Mouse (Mus musculus): ENCODE data around the gene Baiap2l1. TPM values are rescaled to one million over a fixed set of nuclear protein-coding genes. Genes with fewer than 3 reads are reported as not detected.

The Baiap2l1 gene
- polyA plus RNA-seq, 1 experiment, result not detected

- no peak overlapping the region for H3K27ac ChIP-seq (ENCODE audit: control insufficient read depth, insufficient read depth, low read depth, low read length, poor library complexity)
- no peak for TF ChIP-seq CTCF (IDR thresholded peaks at IDR 0.05; ENCODE audit: control insufficient read depth, insufficient read depth, low read length)
- TF ChIP-seq POLR2A (IDR thresholded peaks at IDR 0.05; ENCODE audit: borderline replicate concordance, control insufficient read depth, low read depth, low read length), result no peak
- WGBS, result 86% methylated on average over 13 of the region's 13 CpGs
These were observed 94.4 kb downstream of the Baiap2l1 start for GRCm38 (mm10) chr5:144263496-144263895.

DNA sequence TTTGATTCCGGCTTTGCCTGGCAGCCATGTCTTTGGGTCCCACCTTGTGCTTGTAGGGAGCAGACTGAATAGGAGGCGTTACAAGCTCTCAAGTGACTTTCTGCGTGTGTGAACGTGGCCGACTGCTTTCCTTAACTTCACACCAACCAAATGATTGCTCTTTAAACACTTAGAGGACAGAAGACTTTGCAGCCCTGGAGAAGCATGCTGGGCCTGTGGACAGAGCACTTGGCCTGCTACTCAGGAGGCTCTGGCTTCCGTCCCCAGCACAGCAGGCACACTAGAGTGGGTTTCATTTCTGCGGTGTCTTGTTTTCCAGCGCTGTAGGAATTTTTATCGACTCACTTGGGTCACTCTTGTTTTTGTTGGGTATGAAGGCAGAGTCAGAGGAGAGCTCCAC is 94.8 kb downstream of the Baiap2l1 start:
- H3K4me1 ChIP-seq (ENCODE audit: control insufficient read depth, insufficient read depth, low read length), result no peaks in the 10 kb centered on the region
- TF ChIP-seq POLR2A (IDR thresholded peaks at IDR 0.05; ENCODE audit: borderline replicate concordance, control insufficient read depth, low read depth, low read length), result no peak
- TF ChIP-seq CTCF (IDR thresholded peaks at IDR 0.05; ENCODE audit: control insufficient read depth, insufficient read depth, low read length), result no peak
- 85% methylated on average over 9 of the region's 9 CpGs for WGBS
- H3K4me3 ChIP-seq (replicated peaks; ENCODE audit: control insufficient read depth, low read depth, low read length), result no peak overlapping the region
- H3K27ac ChIP-seq (ENCODE audit: control insufficient read depth, insufficient read depth, low read depth, low read length, poor library complexity), result no peak overlapping the region

More at GRCm38 (mm10) chr5:144263496-144263895, 94.4 kb downstream of the Baiap2l1 start:
- H3K4me3 ChIP-seq (replicated peaks; ENCODE audit: control insufficient read depth, low read depth, low read length), result no peak overlapping the region
- H3K4me1 ChIP-seq (ENCODE audit: control insufficient read depth, insufficient read depth, low read length), result no peaks in the 10 kb centered on the region

DNA sequence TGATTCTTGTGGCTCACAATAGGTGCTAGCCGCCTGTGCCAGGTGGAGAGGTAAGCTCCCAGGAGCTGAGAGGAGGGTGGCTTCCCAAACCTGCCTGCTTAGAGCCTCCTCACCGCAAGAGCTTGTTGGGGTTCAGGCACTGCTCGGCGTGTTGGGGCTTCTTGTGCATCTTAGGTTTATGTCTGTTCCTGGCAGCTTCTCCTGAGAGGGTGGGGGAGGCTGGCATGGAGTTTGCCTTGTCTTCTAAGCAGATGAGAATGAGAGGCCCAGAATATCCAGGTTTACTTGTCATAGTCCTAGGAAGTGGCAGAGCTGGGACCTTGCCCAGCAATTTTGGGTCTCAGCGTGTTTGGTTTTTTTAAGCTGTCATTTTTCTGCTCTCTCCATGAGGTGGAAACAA is 96.1 kb downstream of the Baiap2l1 start:
- Histone ChIP-seq H3K4me3 (replicated peaks; ENCODE audit: control insufficient read depth, low read depth, low read length) (no peak overlapping the region), H3K27ac (ENCODE audit: control insufficient read depth, insufficient read depth, low read depth, low read length, poor library complexity) (no peak overlapping the region), H3K4me1 (ENCODE audit: control insufficient read depth, insufficient read depth, low read length) (0 out of 2 replicates have a peak, but pooled peaks cover 2% of the 10 kb centered on the region)
- WGBS, result 87% methylated on average over 5 of the region's 5 CpGs
- TF ChIP-seq POLR2A (IDR thresholded peaks at IDR 0.05; ENCODE audit: borderline replicate concordance, control insufficient read depth, low read depth, low read length), result no peak
- TF ChIP-seq CTCF (IDR thresholded peaks at IDR 0.05; ENCODE audit: control insufficient read depth, insufficient read depth, low read length), result no peak

DNA sequence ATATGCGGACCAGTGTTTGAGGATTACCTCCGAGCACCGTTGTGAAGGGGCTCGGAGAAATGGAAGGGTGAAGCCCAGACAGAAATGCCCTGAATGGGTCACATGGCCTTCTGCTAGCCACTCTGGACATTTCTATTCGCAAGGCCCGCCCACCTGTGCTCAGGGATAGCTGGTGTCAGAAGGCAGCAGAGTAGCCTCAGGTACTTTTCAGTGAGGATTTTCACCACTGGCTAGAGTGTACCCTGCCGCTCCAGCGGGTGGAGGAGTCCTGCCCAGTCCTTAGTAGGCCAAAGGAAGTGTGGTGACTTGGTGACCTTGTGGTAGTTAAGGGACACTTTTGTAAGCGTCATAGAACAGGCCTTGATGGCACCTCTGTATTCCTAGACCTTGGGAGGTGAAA is 96.6 kb downstream of the Baiap2l1 start:
- TF ChIP-seq POLR2A (IDR thresholded peaks at IDR 0.05; ENCODE audit: borderline replicate concordance, control insufficient read depth, low read depth, low read length), result no peak
- Histone ChIP-seq H3K4me3 (replicated peaks; ENCODE audit: control insufficient read depth, low read depth, low read length) (no peak overlapping the region), H3K4me1 (ENCODE audit: control insufficient read depth, insufficient read depth, low read length) (peaks cover 2% of the 10 kb centered on the region; the same call in 1 of the 2 replicates), H3K27ac (ENCODE audit: control insufficient read depth, insufficient read depth, low read depth, low read length, poor library complexity) (no peak overlapping the region)
- WGBS, result 85% methylated on average over 9 of the region's 9 CpGs

DNA sequence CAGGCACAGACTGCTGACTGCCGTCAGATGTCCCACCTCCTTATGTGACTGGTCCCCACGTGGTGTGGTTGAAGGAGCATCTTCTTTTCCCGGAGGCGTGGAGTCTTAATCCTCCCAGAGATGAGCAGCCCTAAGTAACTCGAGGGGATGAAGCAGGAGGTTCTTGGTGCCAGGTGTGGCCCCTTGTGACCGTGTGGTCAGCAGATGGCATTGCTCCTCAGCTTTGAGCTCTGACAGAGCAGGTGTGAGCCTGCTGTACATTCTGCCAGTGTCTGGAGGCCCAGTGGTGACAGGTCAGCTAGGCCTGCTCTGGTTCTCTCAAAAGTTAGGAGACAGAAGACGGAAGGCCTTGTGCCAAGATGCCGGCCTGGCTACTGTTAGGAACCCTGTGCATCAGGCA is 97.4 kb downstream of the Baiap2l1 start:
- WGBS, result 85% methylated on average over 8 of the region's 8 CpGs
- Histone ChIP-seq H3K4me3 (replicated peaks; ENCODE audit: control insufficient read depth, low read depth, low read length) (no peak overlapping the region), H3K27ac (ENCODE audit: control insufficient read depth, insufficient read depth, low read depth, low read length, poor library complexity) (no peak overlapping the region), H3K4me1 (ENCODE audit: control insufficient read depth, insufficient read depth, low read length) (peaks cover 2% of the 10 kb centered on the region; the same call in 1 of the 2 replicates)
- TF ChIP-seq POLR2A (IDR thresholded peaks at IDR 0.05; ENCODE audit: borderline replicate concordance, control insufficient read depth, low read depth, low read length) (no peak), CTCF (IDR thresholded peaks at IDR 0.05; ENCODE audit: control insufficient read depth, insufficient read depth, low read length) (no peak)

- TF ChIP-seq CTCF (IDR thresholded peaks at IDR 0.05; ENCODE audit: control insufficient read depth, insufficient read depth, low read length) (no peak), POLR2A (IDR thresholded peaks at IDR 0.05; ENCODE audit: borderline replicate concordance, control insufficient read depth, low read depth, low read length) (no peak)
- 83% methylated on average over 6 of the region's 6 CpGs for WGBS
- H3K27ac ChIP-seq (ENCODE audit: control insufficient read depth, insufficient read depth, low read depth, low read length, poor library complexity), result no peak overlapping the region
- peaks cover 2% of the 10 kb centered on the region for H3K4me1 ChIP-seq (ENCODE audit: control insufficient read depth, insufficient read depth, low read length)
- no peak overlapping the region for H3K4me3 ChIP-seq (replicated peaks; ENCODE audit: control insufficient read depth, low read depth, low read length)
These were observed 98.7 kb downstream of the Baiap2l1 start for GRCm38 (mm10) chr5:144259228-144259627.

DNA sequence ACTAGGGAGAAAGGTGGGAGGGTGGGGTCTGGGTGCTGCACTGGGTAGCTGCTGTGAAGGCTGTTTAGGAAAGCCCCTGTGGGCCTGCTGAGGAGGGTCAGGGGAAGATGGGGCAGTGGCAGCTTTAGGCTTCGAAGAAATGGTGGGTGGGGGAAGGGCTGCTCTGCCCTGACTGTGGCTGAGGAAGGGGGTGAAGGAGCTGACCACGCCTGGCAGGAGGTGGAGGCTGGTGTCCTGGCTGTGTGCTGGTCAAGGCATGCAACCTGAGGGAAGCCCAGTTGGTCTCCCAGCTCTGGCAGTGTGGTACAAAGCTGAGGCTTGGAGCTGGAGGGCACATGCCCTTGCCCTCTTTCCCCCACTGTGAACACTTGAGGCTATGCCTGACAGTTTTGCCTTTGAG is 99.2 kb downstream of the Baiap2l1 start:
- no peak overlapping the region for H3K4me3 ChIP-seq (replicated peaks; ENCODE audit: control insufficient read depth, low read depth, low read length)
- no peak overlapping the region for H3K27ac ChIP-seq (ENCODE audit: control insufficient read depth, insufficient read depth, low read depth, low read length, poor library complexity)
- TF ChIP-seq POLR2A (IDR thresholded peaks at IDR 0.05; ENCODE audit: borderline replicate concordance, control insufficient read depth, low read depth, low read length), result no peak
- no peak for TF ChIP-seq CTCF (IDR thresholded peaks at IDR 0.05; ENCODE audit: control insufficient read depth, insufficient read depth, low read length)
- 60% methylated on average over 2 of the region's 2 CpGs for WGBS
- H3K4me1 ChIP-seq (ENCODE audit: control insufficient read depth, insufficient read depth, low read length), result peaks cover 4% of the 10 kb centered on the region

DNA sequence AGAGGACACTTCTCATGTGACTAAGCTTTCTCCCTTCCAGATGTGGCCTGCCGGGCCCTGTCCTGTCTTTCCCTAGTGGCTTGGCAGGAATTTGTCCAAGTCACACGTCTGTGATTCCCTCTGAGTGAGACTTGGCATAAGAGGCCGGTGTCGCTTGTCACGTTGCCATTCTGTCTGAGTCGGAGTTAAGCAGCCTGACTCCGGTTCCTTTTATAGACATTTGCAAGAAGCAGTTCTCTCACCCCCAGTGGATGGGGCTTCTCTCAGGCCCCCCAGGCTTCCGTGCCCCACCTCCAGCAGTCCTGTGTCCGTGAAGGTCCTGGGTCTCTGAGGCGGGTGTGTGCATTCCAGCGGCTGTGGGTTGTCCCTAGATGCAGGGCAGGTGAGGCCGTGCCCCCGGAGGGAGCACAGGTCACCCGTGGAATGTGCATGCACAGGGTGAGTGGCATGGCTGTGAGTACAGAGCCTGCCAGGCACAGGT is 99.7 kb downstream of the Baiap2l1 start:
- TF ChIP-seq CTCF (IDR thresholded peaks at IDR 0.05; ENCODE audit: control insufficient read depth, insufficient read depth, low read length) (no peak), POLR2A (IDR thresholded peaks at IDR 0.05; ENCODE audit: borderline replicate concordance, control insufficient read depth, low read depth, low read length) (no peak)
- Histone ChIP-seq H3K27ac (ENCODE audit: control insufficient read depth, insufficient read depth, low read depth, low read length, poor library complexity) (no peak overlapping the region), H3K4me3 (replicated peaks; ENCODE audit: control insufficient read depth, low read depth, low read length) (no peak overlapping the region), H3K4me1 (ENCODE audit: control insufficient read depth, insufficient read depth, low read length) (peaks cover 4% of the 10 kb centered on the region)
- WGBS, result 87% methylated on average over 14 of the region's 14 CpGs

All from bone marrow, adult 2 months (tissue).